Mouse (Mus musculus): ENCODE measurements around the gene Ghdc. TPM values are rescaled to one million over a fixed set of nuclear protein-coding genes. Genes with fewer than 3 reads are reported as not detected.

Ghdc gene
- polyA plus RNA-seq, 1 experiment from 2014 or later: 7.5 TPM

GRCm38 (mm10) chr11:100724919-100725512 is 45.7 kb downstream of the Ghdc start:
- H3K27me3 ChIP-seq: no peaks in the 10 kb centered on the region
- ATAC-seq (ENCODE audit: insufficient number of reproducible peaks, low FRiP score, low TSS enrichment, low read depth): no peak
- WGBS: 32% methylated on average over 5 of the region's 5 CpGs
- H3K9me3 ChIP-seq: no peaks in the 10 kb centered on the region
- peaks cover 16% of the 10 kb centered on the region; the same call in 1 of the 2 replicates for H3K36me3 ChIP-seq
- H3K4me1 ChIP-seq: peaks cover 32% of the 10 kb centered on the region
- H3K9ac ChIP-seq: no peak overlapping the region
- H3K4me3 ChIP-seq: no peak overlapping the region
- H3K4me2 ChIP-seq: no peak overlapping the region
- H3K27ac ChIP-seq: no peak overlapping the region; the same call in 1 of the 2 replicates

- peaks cover 26% of the 10 kb centered on the region for H3K36me3 ChIP-seq
Observed at GRCm38 (mm10) chr11:100722493-100723028, 48.2 kb downstream of the Ghdc start.

DNA sequence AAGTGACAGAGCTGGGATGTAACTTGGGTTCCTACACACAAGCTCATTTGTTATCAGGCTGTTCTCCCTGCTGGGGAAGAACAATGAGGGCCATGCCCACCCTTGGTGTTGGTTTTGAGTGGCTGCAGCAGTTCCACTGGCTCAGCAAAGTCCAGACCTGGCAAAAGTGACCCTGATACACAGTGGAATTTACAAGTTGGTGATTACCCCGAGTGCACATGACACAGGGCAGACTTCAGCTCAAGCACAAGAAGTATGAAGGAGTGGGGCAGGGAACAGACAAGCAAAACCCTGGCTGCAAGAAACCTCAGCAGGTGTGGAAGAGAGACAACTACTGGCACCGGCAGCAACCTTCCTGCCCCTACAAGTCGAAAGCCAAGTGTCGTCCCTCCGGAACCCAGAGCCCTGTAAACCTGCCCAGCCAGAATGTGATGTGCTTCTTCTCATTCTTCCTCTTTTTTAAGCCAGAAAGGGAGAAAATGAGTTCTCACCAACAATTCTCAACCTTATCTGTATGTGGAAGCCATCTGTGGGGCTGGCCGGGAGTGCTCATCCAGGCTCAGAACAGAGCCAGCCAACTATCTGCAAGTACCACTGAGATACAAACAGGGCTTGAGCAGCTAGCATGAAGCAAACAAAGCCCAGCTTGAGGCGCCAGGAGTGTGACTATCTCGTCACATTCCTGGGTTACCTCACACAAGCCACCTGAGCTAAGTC is 48.8 kb downstream of the Ghdc start:
- H3K4me3 ChIP-seq: no peak overlapping the region
- H3K36me3 ChIP-seq: peaks cover 32% of the 10 kb centered on the region
- H3K4me2 ChIP-seq: no peak overlapping the region
- no peak for ATAC-seq (ENCODE audit: insufficient number of reproducible peaks, low FRiP score, low TSS enrichment, low read depth)
- H3K27me3 ChIP-seq: no peaks in the 10 kb centered on the region
- H3K9ac ChIP-seq: no peak overlapping the region
- peaks cover 39% of the 10 kb centered on the region for H3K4me1 ChIP-seq
- peak overlapping the region; percentile 75 for H3K27ac ChIP-seq
- H3K9me3 ChIP-seq: no peaks in the 10 kb centered on the region
- 66% methylated on average over 8 of the region's 8 CpGs for WGBS

More at GRCm38 (mm10) chr11:100722493-100723028, 48.2 kb downstream of the Ghdc start:
- H3K27me3 ChIP-seq: no peaks in the 10 kb centered on the region
- H3K4me1 ChIP-seq: peaks cover 39% of the 10 kb centered on the region
- peak overlapping the region; percentile 75 for H3K27ac ChIP-seq
- WGBS: 48% methylated on average over 2 of the region's 2 CpGs
- no peak overlapping the region for H3K4me3 ChIP-seq
- H3K9me3 ChIP-seq: no peaks in the 10 kb centered on the region
- H3K9ac ChIP-seq: no peak overlapping the region
- no peak overlapping the region for H3K4me2 ChIP-seq
- ATAC-seq (ENCODE audit: insufficient number of reproducible peaks, low FRiP score, low TSS enrichment, low read depth): peak; percentile 48; the same call in 1 of the 2 replicates

- Histone ChIP-seq H3K27ac (peak overlapping the region; percentile 75), H3K36me3 (peaks cover 38% of the 10 kb centered on the region), H3K4me1 (peaks cover 39% of the 10 kb centered on the region), H3K4me3 (no peak overlapping the region), H3K9me3 (no peaks in the 10 kb centered on the region), H3K27me3 (no peaks in the 10 kb centered on the region), H3K4me2 (no peak overlapping the region), H3K9ac (no peak overlapping the region)
- no peak for ATAC-seq (ENCODE audit: insufficient number of reproducible peaks, low FRiP score, low TSS enrichment, low read depth)
- WGBS: 62% methylated on average over 4 of the region's 4 CpGs
Observed at GRCm38 (mm10) chr11:100721254-100721653, 49.5 kb downstream of the Ghdc start.

DNA sequence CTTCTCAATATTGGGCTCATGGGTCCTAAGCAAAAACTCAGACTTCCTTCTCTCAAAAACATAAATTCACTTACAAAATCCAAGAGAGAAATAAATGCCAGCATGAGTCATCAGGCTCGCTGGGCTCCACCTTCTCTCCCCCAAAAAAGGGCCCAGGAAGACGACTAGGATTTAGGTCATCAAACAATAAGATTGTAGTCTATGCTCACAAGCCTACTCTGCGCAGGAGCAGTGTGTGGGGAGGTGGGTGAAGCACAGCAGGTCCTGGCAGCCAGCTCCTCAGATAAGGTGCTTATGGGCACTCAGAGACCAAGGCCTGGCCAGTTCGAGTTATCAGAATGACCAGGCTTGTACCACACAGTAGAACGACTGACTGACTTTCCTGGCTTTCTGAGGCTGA is 50.4 kb downstream of the Ghdc start:
- Histone ChIP-seq H3K4me3 (no peak overlapping the region), H3K9me3 (no peaks in the 10 kb centered on the region), H3K27ac (no peak overlapping the region; the same call in 1 of the 2 replicates), H3K4me2 (no peak overlapping the region), H3K9ac (no peak overlapping the region; the same call in 1 of the 2 replicates), H3K4me1 (peaks cover 38% of the 10 kb centered on the region), H3K27me3 (no peaks in the 10 kb centered on the region), H3K36me3 (peaks cover 46% of the 10 kb centered on the region)
- ATAC-seq (ENCODE audit: insufficient number of reproducible peaks, low FRiP score, low TSS enrichment, low read depth): no peak
- whole genome bisulfite sequencing: 71% methylated on average over 5 of the region's 5 CpGs

GRCm38 (mm10) chr11:100719893-100720292 is 50.9 kb downstream of the Ghdc start:
- H3K36me3 ChIP-seq: peaks cover 50% of the 10 kb centered on the region

DNA sequence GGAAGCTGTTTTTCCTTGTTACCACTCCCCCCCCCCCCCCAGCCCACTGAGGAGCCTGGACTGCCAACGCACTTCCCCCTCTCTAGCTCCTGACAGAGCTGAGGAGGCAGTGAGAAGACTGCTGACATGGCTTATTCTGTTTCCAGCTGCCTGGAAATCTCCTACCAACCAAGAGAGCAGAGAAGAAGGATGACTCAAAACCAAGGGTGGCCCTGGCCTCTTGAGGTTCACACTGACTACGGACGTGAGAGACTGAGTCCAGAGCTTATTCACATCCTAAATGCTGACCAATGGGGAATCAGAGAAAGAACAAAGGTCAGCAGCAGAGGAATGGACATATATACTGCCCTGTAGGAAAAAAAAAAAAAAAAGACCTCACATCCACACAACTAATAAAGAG is 51.4 kb downstream of the Ghdc start:
- no peak for ATAC-seq (ENCODE audit: insufficient number of reproducible peaks, low FRiP score, low TSS enrichment, low read depth)
- no peak overlapping the region for H3K27ac ChIP-seq
- H3K9ac ChIP-seq: no peak overlapping the region
- H3K4me2 ChIP-seq: no peak overlapping the region
- no peaks in the 10 kb centered on the region for H3K27me3 ChIP-seq
- H3K4me3 ChIP-seq: no peak overlapping the region
- H3K36me3 ChIP-seq: peaks cover 52% of the 10 kb centered on the region
- peaks cover 33% of the 10 kb centered on the region for H3K4me1 ChIP-seq
- no peaks in the 10 kb centered on the region for H3K9me3 ChIP-seq
- 73% methylated on average over 3 of the region's 3 CpGs for WGBS

More at GRCm38 (mm10) chr11:100719893-100720292, 50.9 kb downstream of the Ghdc start:
- no peak overlapping the region for H3K9ac ChIP-seq
- no peak for ATAC-seq (ENCODE audit: insufficient number of reproducible peaks, low FRiP score, low TSS enrichment, low read depth)
- H3K27ac ChIP-seq: no peak overlapping the region
- H3K9me3 ChIP-seq: no peaks in the 10 kb centered on the region
- 88% methylated on average over 11 of the region's 11 CpGs for WGBS
- H3K4me2 ChIP-seq: no peak overlapping the region
- H3K4me1 ChIP-seq: peaks cover 34% of the 10 kb centered on the region
- no peak overlapping the region for H3K4me3 ChIP-seq
- H3K27me3 ChIP-seq: no peaks in the 10 kb centered on the region

DNA sequence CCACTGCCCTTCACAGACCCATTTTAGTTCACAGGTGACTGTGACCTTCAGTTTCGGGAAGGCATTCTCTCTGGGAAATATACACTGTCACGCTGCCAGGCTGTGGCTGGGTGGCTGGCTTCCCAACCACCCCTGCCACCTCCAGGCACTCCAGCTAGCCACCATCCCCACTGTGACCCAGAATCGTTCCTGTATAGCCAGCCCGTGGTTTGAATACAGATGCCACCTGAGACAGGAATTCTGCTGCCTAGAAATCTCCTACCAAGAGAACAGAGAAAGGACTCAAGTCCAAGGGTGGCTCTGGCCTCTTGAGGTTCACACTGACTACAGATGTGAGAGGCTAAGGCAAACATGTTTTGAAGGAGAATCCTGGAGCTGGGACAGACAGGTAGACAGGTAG is 51.9 kb downstream of the Ghdc start:
- H3K4me3 ChIP-seq: no peak overlapping the region
- 88% methylated on average over 4 of the region's 4 CpGs for WGBS

DNA sequence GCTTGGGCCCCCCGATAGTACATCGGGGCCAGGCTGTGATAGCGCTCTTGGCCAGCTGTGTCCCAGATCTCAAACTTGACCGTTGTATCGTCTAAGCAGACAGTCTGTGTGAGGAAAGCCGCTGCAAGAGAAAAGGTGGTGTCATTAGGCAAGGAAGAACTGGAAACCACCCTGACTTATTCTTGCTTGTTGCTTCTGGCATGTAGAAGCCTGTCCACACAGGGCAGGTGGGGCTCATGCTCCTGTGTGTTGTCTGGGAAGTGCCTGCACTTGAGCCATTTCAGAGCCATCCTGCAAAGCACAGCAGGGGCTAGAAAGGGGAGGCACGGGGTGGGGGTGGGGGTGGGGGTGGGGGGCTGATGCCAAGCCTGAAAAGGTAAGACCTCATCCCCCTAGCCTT is 52.3 kb downstream of the Ghdc start:
- H3K36me3 ChIP-seq: peaks cover 52% of the 10 kb centered on the region
- WGBS: 81% methylated on average over 7 of the region's 7 CpGs
- H3K27ac ChIP-seq: no peak overlapping the region
- H3K27me3 ChIP-seq: no peaks in the 10 kb centered on the region
- no peaks in the 10 kb centered on the region for H3K9me3 ChIP-seq
- peaks cover 42% of the 10 kb centered on the region for H3K4me1 ChIP-seq
- H3K4me3 ChIP-seq: no peak overlapping the region
- H3K4me2 ChIP-seq: no peak overlapping the region
- H3K9ac ChIP-seq: no peak overlapping the region
- no peak for ATAC-seq (ENCODE audit: insufficient number of reproducible peaks, low FRiP score, low TSS enrichment, low read depth)

More for the DNA sequence above, 51.9 kb downstream of the Ghdc start:
- ATAC-seq (ENCODE audit: insufficient number of reproducible peaks, low FRiP score, low TSS enrichment, low read depth): no peak
- Histone ChIP-seq H3K36me3 (peaks cover 52% of the 10 kb centered on the region), H3K27me3 (no peaks in the 10 kb centered on the region), H3K9me3 (no peaks in the 10 kb centered on the region), H3K4me2 (no peak overlapping the region), H3K27ac (no peak overlapping the region), H3K4me1 (peaks cover 38% of the 10 kb centered on the region), H3K9ac (no peak overlapping the region)

DNA sequence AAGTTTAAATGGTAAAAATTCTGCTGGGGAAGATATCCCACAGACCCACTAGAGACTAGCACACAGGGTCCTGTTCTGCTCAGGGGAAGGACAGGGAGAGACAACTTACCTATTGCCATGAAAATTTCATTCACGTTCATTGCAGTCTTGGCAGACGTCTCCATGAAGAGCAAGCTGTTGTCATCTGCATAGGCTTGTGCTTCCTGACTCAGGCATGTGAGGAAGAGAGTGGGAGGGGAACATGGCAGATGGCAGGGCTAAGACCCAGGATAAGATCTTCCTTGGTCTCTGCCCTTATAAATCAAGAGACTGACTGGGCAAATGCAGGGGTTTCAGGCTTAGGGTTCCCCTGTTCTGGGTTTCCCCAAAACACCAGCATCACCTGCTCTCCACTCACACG is 54.1 kb downstream of the Ghdc start:
- peaks cover 44% of the 10 kb centered on the region for H3K4me1 ChIP-seq
- H3K9me3 ChIP-seq: no peaks in the 10 kb centered on the region
- ATAC-seq (ENCODE audit: insufficient number of reproducible peaks, low FRiP score, low TSS enrichment, low read depth): no peak
- WGBS: 86% methylated on average over 3 of the region's 3 CpGs
- H3K4me2 ChIP-seq: no peak overlapping the region
- peaks cover 52% of the 10 kb centered on the region for H3K36me3 ChIP-seq
- H3K9ac ChIP-seq: no peak overlapping the region
- no peaks in the 10 kb centered on the region for H3K27me3 ChIP-seq
- H3K4me3 ChIP-seq: no peak overlapping the region
- no peak overlapping the region for H3K27ac ChIP-seq
